Mouse (Mus musculus) frontal cortex, postnatal 25 days (tissue): ENCODE measurements around the gene Lrrc52.

Experiments used
- DNase-seq, 2 experiments: peaks; one replicate each; pipeline ENCODE4 v3.0.0; 2022; ENCODE audit warnings: low spot score in 2 of 2

The Lrrc52 gene

GRCm38 (mm10) chr1:167436186-167436975, 30.2 kb downstream of the Lrrc52 start:
- DNase-seq: no peak

- no peak for DNase-seq
These were observed 31.6 kb downstream of the Lrrc52 start for GRCm38 (mm10) chr1:167434931-167435330.

GRCm38 (mm10) chr1:167430976-167431676, 35.5 kb downstream of the Lrrc52 start:
- no peak for DNase-seq

- no peak for DNase-seq
These were observed 39.9 kb downstream of the Lrrc52 start for GRCm38 (mm10) chr1:167426681-167427080.

GRCm38 (mm10) chr1:167425572-167425971, 41.0 kb downstream of the Lrrc52 start:
- no peak for DNase-seq

GRCm38 (mm10) chr1:167422501-167423240, 43.9 kb downstream of the Lrrc52 start:
- no peak for DNase-seq

- DNase-seq: peak; percentile 67 to 78
These were observed 51.7 kb downstream of the Lrrc52 start for GRCm38 (mm10) chr1:167414846-167415245.

GRCm38 (mm10) chr1:167411991-167412715, 54.4 kb downstream of the Lrrc52 start:
- DNase-seq: no peak

GRCm38 (mm10) chr1:167409601-167410000, 57.0 kb downstream of the Lrrc52 start:
- no peak for DNase-seq

- DNase-seq: no peak
These were observed 61.3 kb downstream of the Lrrc52 start for GRCm38 (mm10) chr1:167405237-167405636.
